Mouse (Mus musculus) bone marrow macrophage, adult 2 months (primary cell): ENCODE measurements around the gene Ftl1. TPM values are rescaled to one million over a fixed set of nuclear protein-coding genes. Genes with fewer than 3 reads are reported as not detected.

Experiments
- H3K27ac ChIP-seq: 2 replicates; pipeline ENCODE4 v1.5.1; 2012; ENCODE audit warnings: low read depth, low read length; ENCODE audit not compliant: insufficient read depth
- H3K4me1 ChIP-seq: 2 replicates; pipeline ENCODE4 v1.6.1; 2012; ENCODE audit warnings: low read length; ENCODE audit not compliant: control insufficient read depth, insufficient read depth
- H3K4me3 ChIP-seq: 2 replicates; pipeline ENCODE4 v1.5.1; 2012; ENCODE audit warnings: mild to moderate bottlenecking, low read length, moderate library complexity; ENCODE audit not compliant: insufficient read depth
- CTCF ChIP-seq: IDR thresholded peaks from 2 replicates; pipeline ENCODE4 v1.5.1; 2012; ENCODE audit warnings: low read depth, mild to moderate bottlenecking, low read length, moderate library complexity
- POLR2A ChIP-seq: IDR thresholded peaks from 2 replicates; pipeline ENCODE4 v1.6.1; 2012; ENCODE audit warnings: mild to moderate bottlenecking, low read depth, low read length, borderline replicate concordance
- polyA plus RNA-seq: library from polyadenylated mRNA; stranded (reverse); fragments of >200 nt; gene quantifications from 2 replicates; pipeline ENCODE4 v1.2.4, GENCODE M21; 2012; ENCODE audit not compliant: missing spikeins, insufficient read depth, insufficient read length

Ftl1 gene
- polyA plus RNA-seq, 1 experiment, result 20,120 TPM

GRCm38 (mm10) chr7:45413864-45414739 lies 45.6 kb downstream of the Ftl1 start:
- no peak for TF ChIP-seq CTCF
- no peak for TF ChIP-seq POLR2A
- no peaks in the 10 kb centered on the region for H3K4me1 ChIP-seq
- no peak overlapping the region for H3K27ac ChIP-seq
- no peak overlapping the region for H3K4me3 ChIP-seq

GRCm38 (mm10) chr7:45413113-45413863 lies 46.4 kb downstream of the Ftl1 start, which contains the start of gene Ntf5:
TSS of gene Ntf5 (plus strand) at chr7:45413695.
- TF ChIP-seq CTCF (no peak), POLR2A (no peak)
- no peaks in the 10 kb centered on the region for H3K4me1 ChIP-seq
- no peak within 1 kb of the TSS for H3K27ac ChIP-seq
- H3K4me3 ChIP-seq, result no peak within 1 kb of the TSS

- no peak for TF ChIP-seq POLR2A
- TF ChIP-seq CTCF, result no peak
- Histone ChIP-seq H3K4me1 (no peaks in the 10 kb centered on the region), H3K4me3 (no peak overlapping the region), H3K27ac (no peak overlapping the region)
Measured at GRCm38 (mm10) chr7:45412421-45412820, 47.3 kb downstream of the Ftl1 start.

GRCm38 (mm10) chr7:45409497-45410163 lies 50.1 kb downstream of the Ftl1 start:
- peaks cover 4% of the 10 kb centered on the region; the same call in 1 of the 2 replicates for H3K4me1 ChIP-seq
- TF ChIP-seq POLR2A (no peak), CTCF (no peak)

GRCm38 (mm10) chr7:45408949-45409348 lies 50.7 kb downstream of the Ftl1 start:
- Histone ChIP-seq H3K4me1 (peaks cover 4% of the 10 kb centered on the region; the same call in 1 of the 2 replicates), H3K4me3 (no peak overlapping the region), H3K27ac (no peak overlapping the region)
- TF ChIP-seq CTCF (no peak), POLR2A (no peak)

More at GRCm38 (mm10) chr7:45409497-45410163, 50.1 kb downstream of the Ftl1 start:
- H3K4me3 ChIP-seq, result no peak overlapping the region
- H3K27ac ChIP-seq, result no peak overlapping the region

DNA sequence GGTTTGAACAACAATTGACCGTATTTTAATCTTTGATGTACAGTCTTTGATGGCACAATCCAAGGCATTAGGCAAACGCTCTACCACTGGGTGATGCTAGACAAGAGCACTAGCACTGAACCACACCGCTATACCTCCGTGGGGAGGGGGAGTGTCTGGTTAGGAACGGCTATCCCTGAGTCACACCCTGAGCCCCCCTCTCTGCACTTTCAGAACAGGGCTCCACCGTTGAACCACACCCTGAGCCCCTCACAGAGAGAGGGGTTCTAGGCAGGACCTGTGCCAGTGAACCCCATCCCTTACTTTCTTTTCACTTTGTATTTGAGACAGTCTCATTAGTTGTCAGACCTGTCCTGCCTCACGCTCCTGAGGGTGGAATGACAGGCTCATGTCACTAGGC lies 51.3 kb downstream of the Ftl1 start:
- Histone ChIP-seq H3K27ac (no peak overlapping the region), H3K4me3 (no peak overlapping the region)
- TF ChIP-seq POLR2A, result no peak
- no peak for TF ChIP-seq CTCF

More for the DNA sequence above, 51.3 kb downstream of the Ftl1 start:
- H3K4me1 ChIP-seq, result peaks cover 4% of the 10 kb centered on the region; the same call in 1 of the 2 replicates

Other genes starting within 250 kb of the Ftl1 start
- gene Dkkl1, start 247.7 kb downstream of the Ftl1 start, polyA plus RNA-seq, result not detected in 2 replicates
- gene Tead2, start 244.1 kb downstream of the Ftl1 start, polyA plus RNA-seq, result 2.1 TPM in 1 of 2 replicates, not detected in the other
- 238 and 243 TPM in 2 replicates for gene Cd37, start 220.8 kb downstream of the Ftl1 start, polyA plus RNA-seq
- not detected in 2 replicates for gene Slc6a16, start 218.8 kb downstream of the Ftl1 start, polyA plus RNA-seq
- not detected in 2 replicates for gene Slc6a21, start 182.4 kb downstream of the Ftl1 start, polyA plus RNA-seq
- 14.1 and 16.0 TPM in 2 replicates for gene Trpm4, start 126.1 kb downstream of the Ftl1 start, polyA plus RNA-seq
- not detected in 2 replicates for gene Hrc, start 124.6 kb downstream of the Ftl1 start, polyA plus RNA-seq
- gene Ppfia3, start 92.9 kb downstream of the Ftl1 start, polyA plus RNA-seq, result 1.6 and 1.8 TPM in 2 replicates
- gene Lin7b, start 89.3 kb downstream of the Ftl1 start, polyA plus RNA-seq, result 3.0 and 3.6 TPM in 2 replicates
- 385 and 416 TPM in 2 replicates for gene Snrnp70, start 64.1 kb downstream of the Ftl1 start, polyA plus RNA-seq
- not detected in 2 replicates for gene Kcna7, start 54.2 kb downstream of the Ftl1 start, polyA plus RNA-seq
- gene Ntf5, start 46.2 kb downstream of the Ftl1 start, polyA plus RNA-seq, result not detected in 2 replicates
- not detected in 2 replicates for gene Lhb, start 39.1 kb downstream of the Ftl1 start, polyA plus RNA-seq
- 12.8 and 14.3 TPM in 2 replicates for gene Gys1, start 25.0 kb downstream of the Ftl1 start, polyA plus RNA-seq
- 26.0 and 43.8 TPM in 2 replicates for gene Ruvbl2, start 21.8 kb downstream of the Ftl1 start, polyA plus RNA-seq
- gene Bax, start 7.0 kb upstream of the Ftl1 start, polyA plus RNA-seq, result 196 and 209 TPM in 2 replicates
- not detected in 2 replicates for gene Tulp2, start 22.0 kb upstream of the Ftl1 start, polyA plus RNA-seq
- 1.1 TPM in 1 of 2 replicates, not detected in the other for gene Gm45808, start 26.9 kb upstream of the Ftl1 start, polyA plus RNA-seq
- gene Dhdh, start 28.9 kb upstream of the Ftl1 start, polyA plus RNA-seq, result 22.0 and 25.4 TPM in 2 replicates
- gene Nucb1, start 50.5 kb upstream of the Ftl1 start, polyA plus RNA-seq, result 278 and 296 TPM in 2 replicates
- gene Ppp1r15a, start 66.4 kb upstream of the Ftl1 start, polyA plus RNA-seq, result 21.3 and 26.7 TPM in 2 replicates
- gene Plekha4, start 66.4 kb upstream of the Ftl1 start, polyA plus RNA-seq, result 1.0 and 1.6 TPM in 2 replicates
- 2.0 and 2.5 TPM in 2 replicates for gene Hsd17b14, start 95.0 kb upstream of the Ftl1 start, polyA plus RNA-seq
- gene Bcat2, start 110.3 kb upstream of the Ftl1 start, polyA plus RNA-seq, result 87.0 and 93.0 TPM in 2 replicates
- gene Fgf21, start 155.6 kb upstream of the Ftl1 start, polyA plus RNA-seq, result not detected in 2 replicates
- gene Fut1, start 157.4 kb upstream of the Ftl1 start, polyA plus RNA-seq, result not detected in 2 replicates
- not detected in 2 replicates for gene Izumo1, start 161.9 kb upstream of the Ftl1 start, polyA plus RNA-seq
- 0.40 TPM in 1 of 2 replicates, not detected in the other for gene Rasip1, start 167.6 kb upstream of the Ftl1 start, polyA plus RNA-seq
- not detected in 2 replicates for gene Mamstr, start 180.1 kb upstream of the Ftl1 start, polyA plus RNA-seq
- gene Fut2, start 206.5 kb upstream of the Ftl1 start, polyA plus RNA-seq, result not detected in 2 replicates
- gene Ntn5, start 224.1 kb upstream of the Ftl1 start, polyA plus RNA-seq, result not detected in 2 replicates
- gene Sec1, start 234.5 kb upstream of the Ftl1 start, polyA plus RNA-seq, result not detected in 2 replicates
- gene Car11, start 240.0 kb upstream of the Ftl1 start, polyA plus RNA-seq, result 1.3 and 1.9 TPM in 2 replicates
- 85.2 and 85.6 TPM in 2 replicates for gene Dbp, start 245.2 kb upstream of the Ftl1 start, polyA plus RNA-seq